Mouse (Mus musculus) E14TG2a.4 (cell line): Measurements from ENCODE around the gene Tmem63b.

Experiments
- CTCF ChIP-seq: conservative IDR thresholded peaks from 2 replicates; pipeline ENCODE4 v1.5.1; 2014; ENCODE audit warnings: low read length
- NANOG ChIP-seq: IDR thresholded peaks from 2 replicates; pipeline ENCODE4 v1.6.1; 2014; ENCODE audit warnings: borderline replicate concordance, low read length, mixed read lengths

GRCm38 (mm10) chr17:45731172-45731864 lies 44.6 kb upstream of the Tmem63b start:
- TF ChIP-seq CTCF = peak; percentile 97
- TF ChIP-seq NANOG = no peak
